Mouse (Mus musculus): ENCODE measurements around the gene Wnt9a.
A peak's percentile ranks its signal among the peaks of the same experiment; 100 is the strongest.

The Wnt9a gene

GRCm38 (mm10) chr11:59305008-59305820 is 1.5 kb upstream of the Wnt9a start:
- no peak for DNase-seq

- peak; percentile 41 for DNase-seq
Observed at GRCm38 (mm10) chr11:59305821-59306215, 910 bp upstream of the Wnt9a start.

DNA sequence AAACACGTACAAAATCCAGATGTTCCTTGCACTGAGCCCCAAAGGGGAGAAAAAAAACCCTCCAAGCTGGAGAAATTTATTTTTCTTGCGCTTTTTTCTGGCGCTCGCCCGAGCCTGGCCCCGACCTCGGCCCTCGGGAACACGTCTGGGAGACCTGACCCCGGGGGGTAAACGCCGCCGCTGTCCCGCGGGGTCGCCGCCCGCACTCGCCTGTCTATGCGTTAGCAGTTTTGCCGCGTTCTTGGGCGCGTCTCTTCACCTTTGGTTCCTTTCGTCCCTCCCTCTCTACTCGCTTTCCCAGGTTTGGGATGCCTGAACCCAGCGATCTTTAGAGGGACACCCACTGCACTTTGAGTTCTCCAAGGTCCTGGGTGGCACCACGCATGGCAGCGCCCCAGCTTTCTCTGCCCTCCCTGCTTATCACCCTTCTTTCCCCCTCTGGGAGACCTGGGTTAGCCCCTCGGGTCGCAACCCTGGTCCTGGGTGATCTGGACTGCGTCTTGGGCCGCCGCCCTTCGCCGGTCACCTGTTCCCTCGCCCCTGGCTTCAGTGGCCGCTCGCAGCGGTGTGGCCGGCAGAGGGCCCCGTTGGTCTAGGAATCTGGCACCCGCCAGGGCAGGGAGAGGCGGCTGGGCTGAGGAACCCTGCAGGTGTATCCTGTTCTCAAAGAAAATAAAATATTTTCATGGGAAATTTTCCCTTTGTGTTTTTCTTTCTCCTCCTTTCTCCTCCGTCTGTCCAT is 865 bp downstream of the Wnt9a start:
- DNase-seq: peak; percentile 73

- peak; percentile 63 for DNase-seq
Observed at GRCm38 (mm10) chr11:59308164-59308542, 1.4 kb downstream of the Wnt9a start.

- DNase-seq: no peak
Observed at GRCm38 (mm10) chr11:59308625-59309024, 1.9 kb downstream of the Wnt9a start.

DNA sequence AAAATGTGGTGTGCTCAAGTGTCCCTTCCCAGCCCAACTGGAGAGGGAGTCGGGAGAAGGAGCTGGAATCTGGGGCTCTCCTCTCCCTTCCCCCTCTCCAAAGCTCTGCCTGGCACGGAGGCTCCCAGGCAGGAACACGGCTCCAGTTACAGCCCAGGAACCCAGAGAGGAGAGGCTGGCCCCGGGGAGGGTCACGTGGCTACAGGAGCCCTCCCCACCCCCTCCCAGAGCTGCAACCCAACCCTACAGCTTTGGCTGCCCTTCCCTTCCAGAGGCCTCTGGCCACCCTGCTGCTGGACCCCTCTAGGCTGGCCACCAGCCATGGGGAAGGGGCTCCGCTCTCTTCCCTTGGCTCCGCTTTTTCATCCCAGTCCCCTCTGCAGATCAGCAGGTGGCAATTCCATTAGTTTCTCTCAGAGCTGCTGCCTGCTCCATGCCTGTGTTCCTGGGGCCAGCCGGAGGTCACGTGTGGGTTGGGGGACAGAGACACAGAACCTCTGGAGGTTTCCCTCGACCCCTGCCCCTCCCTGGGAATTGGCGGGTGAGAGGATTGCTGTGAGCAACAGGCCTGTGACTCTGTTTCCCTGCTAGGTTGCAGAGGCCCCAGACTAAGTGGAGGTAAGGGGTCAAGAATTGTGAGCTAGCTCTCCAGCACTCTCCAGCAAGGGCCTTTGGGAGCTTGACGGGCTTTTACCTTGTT is 2.5 kb downstream of the Wnt9a start:
- peak; percentile 44 for DNase-seq

DNA sequence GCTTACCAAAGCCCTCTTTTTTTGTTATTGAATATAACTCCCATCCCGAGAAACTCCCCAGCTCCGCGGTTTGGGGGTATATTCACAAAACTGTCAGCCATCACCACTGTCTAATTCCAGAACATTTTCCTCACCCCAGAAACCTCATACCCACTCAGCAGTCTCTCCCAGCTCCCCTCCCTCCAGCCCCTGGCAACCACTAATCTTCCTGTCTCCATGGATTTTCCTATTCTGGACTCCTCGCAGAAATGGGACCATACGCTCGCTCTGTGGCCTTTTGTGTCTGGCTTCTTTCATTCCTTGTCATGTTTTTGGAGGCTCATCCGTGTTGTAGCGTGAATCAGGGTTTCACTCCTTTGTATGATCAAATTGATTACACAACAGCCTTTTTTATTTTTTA is 3.2 kb downstream of the Wnt9a start:
- DNase-seq: no peak

DNA sequence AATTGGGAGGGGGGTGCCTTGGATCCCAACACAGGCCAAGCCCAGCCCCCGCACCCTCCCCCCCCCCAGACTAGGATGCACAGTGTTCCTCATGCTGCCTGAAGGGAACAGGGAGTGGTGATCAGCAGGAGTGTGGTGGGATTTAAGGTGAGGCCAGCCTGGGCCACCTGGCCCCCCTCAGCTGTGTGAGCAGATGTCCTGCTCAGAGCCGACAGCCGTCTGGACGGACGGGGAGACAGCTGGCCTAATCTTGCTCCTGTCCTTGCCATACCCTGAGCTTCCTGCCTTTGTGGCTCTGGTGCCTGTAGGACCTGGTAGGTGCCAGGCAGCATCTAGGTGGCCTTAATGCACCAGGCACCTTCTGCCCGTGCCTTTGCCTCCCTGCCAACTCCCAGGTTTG is 5.3 kb downstream of the Wnt9a start:
- DNase-seq: no peak

DNA sequence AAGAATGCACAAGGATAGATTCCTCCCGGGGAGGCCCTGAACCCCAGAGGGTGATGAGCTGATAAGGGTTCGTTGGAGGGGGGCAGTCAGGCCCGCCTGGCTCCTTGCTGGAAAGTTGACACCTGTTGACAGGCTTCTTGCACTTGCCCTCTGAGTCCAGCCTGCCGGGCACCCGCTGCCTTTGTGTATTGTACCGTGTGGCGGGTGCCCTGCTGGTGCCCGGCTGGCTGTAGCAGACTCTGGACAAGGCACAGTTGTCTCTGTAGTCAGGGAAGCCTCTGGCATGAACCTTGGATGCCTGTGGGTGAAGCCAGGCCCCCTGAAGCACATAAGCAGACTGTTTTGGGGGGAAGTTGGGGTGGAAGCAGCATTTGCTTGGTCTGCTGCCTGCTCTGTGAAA is 5.8 kb downstream of the Wnt9a start:
- no peak for DNase-seq

GRCm38 (mm10) chr11:59313029-59313811 is 6.5 kb downstream of the Wnt9a start:
- DNase-seq: no peak

GRCm38 (mm10) chr11:59313944-59314343 is 7.2 kb downstream of the Wnt9a start:
- DNase-seq: no peak

- DNase-seq: no peak
Observed at GRCm38 (mm10) chr11:59316517-59316916, 9.8 kb downstream of the Wnt9a start.

GRCm38 (mm10) chr11:59322988-59323387 is 16.3 kb downstream of the Wnt9a start:
- DNase-seq: no peak

GRCm38 (mm10) chr11:59324777-59325176 is 18.0 kb downstream of the Wnt9a start:
- no peak for DNase-seq

DNA sequence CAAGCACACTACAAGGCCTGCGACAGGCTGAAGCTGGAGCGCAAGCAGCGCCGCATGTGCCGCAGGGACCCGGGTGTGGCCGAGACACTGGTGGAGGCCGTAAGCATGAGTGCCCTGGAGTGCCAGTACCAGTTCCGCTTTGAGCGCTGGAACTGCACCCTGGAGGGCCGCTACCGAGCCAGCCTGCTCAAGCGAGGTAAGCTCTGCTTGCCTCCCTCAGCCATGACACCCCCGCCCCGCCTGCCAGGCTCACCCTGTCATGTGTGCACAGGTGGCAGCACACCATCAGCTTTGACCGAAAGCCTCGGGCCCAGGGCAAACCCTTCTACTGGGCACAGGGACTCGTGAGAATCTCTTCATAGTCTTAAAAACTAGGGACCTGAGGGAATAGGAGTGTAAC is 20.9 kb downstream of the Wnt9a start:
- no peak for DNase-seq

DNA sequence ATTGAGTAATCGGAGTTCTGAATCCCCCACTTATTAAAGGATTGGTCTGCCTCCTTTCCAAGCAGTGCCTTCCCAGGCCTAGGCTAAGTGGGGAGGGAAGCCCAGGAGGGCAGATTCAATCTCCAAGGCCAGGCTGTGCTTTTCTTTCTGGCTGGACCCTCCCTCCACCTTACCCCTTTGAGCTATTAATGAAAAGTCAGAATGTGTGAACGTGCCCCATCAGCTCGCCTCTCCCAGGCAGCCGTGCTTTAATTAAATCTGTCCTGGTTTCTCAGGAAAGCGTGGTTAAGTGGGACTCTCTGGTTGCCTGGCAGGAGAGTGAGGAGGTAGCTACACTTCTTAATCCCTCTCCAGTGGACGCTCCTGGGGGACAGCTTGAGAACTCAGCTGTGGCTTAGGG is 22.9 kb downstream of the Wnt9a start:
- peak; percentile 32 for DNase-seq

DNA sequence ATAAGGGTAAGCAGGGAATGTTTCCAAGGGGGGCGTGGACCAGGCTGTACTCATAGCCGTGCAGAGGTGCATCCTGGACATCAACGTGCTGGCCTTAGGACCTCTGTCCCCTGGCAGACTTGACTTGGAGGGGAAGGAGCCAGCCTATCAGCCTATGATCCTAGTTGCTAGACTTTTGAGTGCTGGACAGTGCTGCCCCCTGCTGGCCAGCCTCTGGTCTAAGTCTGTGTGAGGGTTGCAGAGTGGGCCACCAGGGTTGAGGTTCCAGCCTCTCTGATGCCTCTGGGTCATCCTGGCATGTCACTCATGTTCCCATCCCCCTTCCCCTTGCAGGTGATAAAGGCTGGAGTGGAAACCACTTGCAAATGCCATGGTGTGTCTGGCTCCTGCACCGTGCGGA is 23.8 kb downstream of the Wnt9a start:
- DNase-seq: peak; percentile 77

DNA sequence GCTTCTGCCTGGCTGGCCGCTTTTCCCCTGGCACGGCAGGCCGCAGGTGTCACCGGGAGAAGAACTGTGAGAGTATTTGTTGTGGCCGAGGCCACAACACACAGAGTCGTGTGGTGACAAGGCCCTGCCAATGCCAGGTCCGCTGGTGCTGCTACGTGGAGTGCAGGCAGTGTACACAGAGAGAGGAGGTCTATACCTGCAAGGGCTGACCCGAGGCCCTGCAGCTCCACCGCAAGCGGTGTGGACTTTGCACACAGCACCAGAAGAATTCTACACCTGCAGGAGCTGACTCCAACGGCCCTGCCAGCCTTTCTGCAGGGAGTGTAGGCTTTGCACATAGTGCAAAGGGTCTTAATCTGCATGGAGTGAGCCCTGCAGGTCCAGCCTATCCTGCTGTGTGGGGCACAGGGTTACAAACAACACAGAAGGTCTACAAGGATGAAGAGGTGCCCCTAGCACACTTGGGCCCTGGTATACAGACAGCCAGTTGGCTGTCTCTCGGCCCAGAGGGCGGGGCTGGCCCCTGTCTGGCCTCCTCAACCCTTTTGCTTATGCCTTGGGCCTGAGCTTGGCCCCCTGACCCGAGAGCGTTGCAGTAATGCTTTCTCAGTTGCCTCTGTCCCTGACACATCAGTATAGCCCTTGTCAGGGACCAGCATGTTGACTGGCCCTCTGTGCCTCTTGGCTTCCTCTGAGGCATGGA is 24.6 kb downstream of the Wnt9a start:
- DNase-seq: no peak

DNA sequence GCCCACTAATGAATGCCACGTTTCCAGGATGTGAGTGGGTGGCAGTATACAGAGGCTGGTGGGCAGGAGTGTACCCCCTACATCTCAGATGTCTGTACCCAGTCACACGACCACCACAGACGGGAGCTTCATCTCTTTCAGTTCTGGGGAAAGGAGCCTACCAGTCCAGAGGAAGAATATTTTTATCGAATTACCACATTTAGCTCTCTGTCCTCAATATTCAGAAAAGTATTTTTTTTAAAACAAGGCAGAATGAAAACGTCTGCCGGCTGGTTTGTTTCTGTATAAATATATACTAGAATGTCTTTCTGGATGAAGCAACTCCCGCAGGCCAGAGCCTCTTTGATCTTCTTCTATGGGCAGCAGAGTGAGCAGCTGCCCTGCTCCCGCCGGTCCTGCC is 26.2 kb downstream of the Wnt9a start:
- no peak for DNase-seq

DNA sequence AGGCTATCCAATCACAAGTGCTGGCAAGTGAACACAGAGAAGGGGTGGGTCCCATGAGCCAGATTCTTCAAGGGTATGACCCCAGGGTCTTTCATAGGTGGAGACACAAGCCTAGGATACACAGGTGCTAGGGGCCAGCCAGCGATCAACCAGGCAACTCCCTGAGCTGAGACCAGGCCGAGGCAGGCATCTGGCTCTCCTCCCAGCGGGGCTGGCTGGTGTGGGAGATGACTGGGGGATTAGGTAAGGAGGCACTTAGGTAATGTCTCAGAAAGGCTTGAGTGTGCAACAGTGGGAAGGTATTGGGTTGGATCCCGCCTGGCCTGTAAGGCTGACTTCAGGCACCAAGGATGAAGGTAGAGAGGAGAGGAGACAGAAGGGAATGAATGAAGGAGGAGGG is 28.4 kb downstream of the Wnt9a start:
- no peak for DNase-seq

DNA sequence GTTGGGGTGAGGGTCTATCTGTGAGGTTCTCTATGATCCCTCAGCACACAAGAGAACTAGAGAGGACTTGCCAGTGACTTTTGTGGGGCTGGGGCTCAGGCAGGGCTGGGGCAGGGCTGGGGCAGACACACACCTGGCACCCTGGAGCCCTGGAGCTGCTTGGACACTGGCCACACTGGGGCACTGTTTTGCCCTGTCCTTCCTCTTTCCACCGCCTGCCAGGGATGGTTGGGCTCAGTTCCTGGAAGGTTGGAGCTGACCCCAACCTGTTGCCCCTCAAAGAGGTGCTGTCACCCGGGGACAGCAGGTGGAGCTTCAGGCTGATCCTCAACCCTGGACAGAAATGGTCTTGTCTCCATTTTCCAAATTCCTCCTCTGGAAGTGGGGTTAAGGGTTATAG is 29.2 kb downstream of the Wnt9a start:
- no peak for DNase-seq

GRCm38 (mm10) chr11:59336381-59336780 is 29.7 kb downstream of the Wnt9a start:
- peak; percentile 48 for DNase-seq

All from retina, postnatal 1 day (tissue).